Mouse (Mus musculus) hindbrain, postnatal 0 days (tissue): ENCODE data around the gene Zfp93. TPM values are rescaled to one million over a fixed set of nuclear protein-coding genes. Genes with fewer than 3 reads are reported as not detected.
A peak's percentile ranks its signal among the peaks of the same experiment; 100 is the strongest.

ENCODE experiments used
- ATAC-seq: fragments of 200-750 bp; cut with Nextera tagmentation; 2 replicates; pipeline ENCODE4 v1.8.0; 2017; ENCODE audit warnings: mild to moderate bottlenecking, moderate TSS enrichment, moderate library complexity
- DNase-seq: peaks from one replicate; pipeline ENCODE4 v3.0.0-alpha.2; 2015; ENCODE audit warnings: low spot score
- H3K27ac ChIP-seq: fragments of 300-500 bp; sonication (generic); 2 replicates; pipeline ENCODE4 v1.5.1; 2014; ENCODE audit warnings: mild to moderate bottlenecking
- H3K27me3 ChIP-seq: fragments of 300-500 bp; sonication (generic); 2 replicates; pipeline ENCODE4 v1.6.1; 2014; ENCODE audit warnings: low read length, mixed read lengths; ENCODE audit not compliant: insufficient read depth
- H3K36me3 ChIP-seq: fragments of 300-500 bp; sonication (generic); 2 replicates; pipeline ENCODE4 v1.6.1; 2014; ENCODE audit warnings: low read length, mixed read lengths; ENCODE audit not compliant: insufficient read depth
- H3K4me1 ChIP-seq: fragments of 300-500 bp; sonication (generic); 2 replicates; pipeline ENCODE4 v1.6.1; 2014; ENCODE audit warnings: antibody characterized with exemption, low read length, mixed read lengths; ENCODE audit not compliant: insufficient read depth
- H3K4me2 ChIP-seq: fragments of 300-500 bp; sonication (generic); 2 replicates; pipeline ENCODE4 v1.6.1; 2014; ENCODE audit warnings: low read depth, mild to moderate bottlenecking, low read length, moderate library complexity, mixed read lengths
- H3K4me3 ChIP-seq: fragments of 300-500 bp; sonication (generic); 2 replicates; pipeline ENCODE4 v1.5.1; 2014; ENCODE audit warnings: low read length
- H3K9ac ChIP-seq: fragments of 300-500 bp; sonication (generic); replicated peaks from 2 replicates; pipeline ENCODE4 v1.6.1; 2014; ENCODE audit warnings: mild to moderate bottlenecking, low read length, moderate library complexity, mixed read lengths
- H3K9me3 ChIP-seq: fragments of 300-500 bp; sonication (generic); 2 replicates; pipeline ENCODE4 v1.6.1; 2016; ENCODE audit warnings: low read length, mixed read lengths
- CTCF ChIP-seq: IDR thresholded peaks from 2 replicates; pipeline ENCODE4 v1.5.1; 2016; ENCODE audit warnings: antibody characterized with exemption, control low read depth, low read depth
- WGBS: fragments of 180-500 bp; shearing (Covaris S2); extraction: QIAGEN DNeasy Blood & Tissue Kit; methylation state at CpG from one replicate; pipeline ENCODE4 v1.1.7; 2014; 5-methylcytosine and 5-hydroxymethylcytosine counted together
- polyA plus RNA-seq: library from polyadenylated mRNA; unstranded; fragments of >200 nt; fragmentation: Nextera tagmentation; extraction: Ambion mirVana; gene quantifications from 2 replicates; pipeline ENCODE4 v1.2.1, GENCODE M21; 2015
- total RNA-seq: library from RNA; depleted of rRNA; stranded (reverse); fragments of >200 nt; gene quantifications from 2 replicates; pipeline ENCODE4 v1.2.3, GENCODE M21; 2014

Zfp93 gene
- total and polyA plus RNA-seq, 2 experiments from 2014 or later: 2.2 to 6.9 TPM

- 0 out of 2 replicates have a peak, but pooled peaks cover under 1% of the 10 kb centered on the region for H3K36me3 ChIP-seq
- H3K4me1 ChIP-seq: no peaks in the 10 kb centered on the region
- no peak overlapping the region for H3K9ac ChIP-seq
- DNase-seq (no peak), ATAC-seq (no peak)
- H3K9me3 ChIP-seq: no peaks in the 10 kb centered on the region
- no peak overlapping the region for H3K4me2 ChIP-seq
- H3K27ac ChIP-seq: no peak overlapping the region
- 61% methylated on average over 10 of the region's 10 CpGs for WGBS
- no peaks in the 10 kb centered on the region for H3K27me3 ChIP-seq
- no peak overlapping the region for H3K4me3 ChIP-seq
- no peak for TF ChIP-seq CTCF
Observed at GRCm38 (mm10) chr7:24280031-24280857, 10.0 kb downstream of the Zfp93 start.

- Histone ChIP-seq H3K27ac (no peak overlapping the region), H3K9me3 (no peaks in the 10 kb centered on the region), H3K4me2 (no peak overlapping the region), H3K36me3 (no peaks in the 10 kb centered on the region), H3K4me1 (no peaks in the 10 kb centered on the region), H3K27me3 (no peaks in the 10 kb centered on the region), H3K9ac (no peak overlapping the region), H3K4me3 (no peak overlapping the region)
- ATAC-seq (no peak), DNase-seq (no peak)
- 66% methylated on average over 4 of the region's 4 CpGs for WGBS
- TF ChIP-seq CTCF: no peak
Observed at GRCm38 (mm10) chr7:24280858-24281145, 10.6 kb downstream of the Zfp93 start.

- H3K27ac ChIP-seq: no peak overlapping the region
- peak; percentile 25 for TF ChIP-seq CTCF
- peaks cover 14% of the 10 kb centered on the region for H3K36me3 ChIP-seq
- H3K27me3 ChIP-seq: no peaks in the 10 kb centered on the region
- H3K9me3 ChIP-seq: no peaks in the 10 kb centered on the region
- no peak overlapping the region for H3K4me2 ChIP-seq
- DNase-seq: no peak
- WGBS: 48% methylated on average over 4 of the region's 4 CpGs
- no peak for ATAC-seq
- no peaks in the 10 kb centered on the region for H3K4me1 ChIP-seq
- H3K4me3 ChIP-seq: no peak overlapping the region
- H3K9ac ChIP-seq: no peak overlapping the region
Observed at GRCm38 (mm10) chr7:24286090-24286489, 15.9 kb downstream of the Zfp93 start.

GRCm38 (mm10) chr7:24286916-24287315, 16.7 kb downstream of the Zfp93 start:
- no peak for ATAC-seq
- Histone ChIP-seq H3K9ac (no peak overlapping the region), H3K4me2 (no peak overlapping the region), H3K27me3 (no peaks in the 10 kb centered on the region), H3K4me3 (no peak overlapping the region), H3K4me1 (no peaks in the 10 kb centered on the region), H3K27ac (no peak overlapping the region), H3K36me3 (peaks cover 23% of the 10 kb centered on the region), H3K9me3 (no peaks in the 10 kb centered on the region)
- no peak for DNase-seq
- TF ChIP-seq CTCF: no peak
- WGBS: 80% methylated on average over 4 of the region's 4 CpGs

- DNase-seq (no peak), ATAC-seq (no peak)
- Histone ChIP-seq H3K27me3 (no peaks in the 10 kb centered on the region), H3K4me1 (no peaks in the 10 kb centered on the region), H3K9me3 (no peaks in the 10 kb centered on the region), H3K36me3 (peaks cover 30% of the 10 kb centered on the region), H3K27ac (no peak overlapping the region), H3K9ac (no peak overlapping the region), H3K4me3 (no peak overlapping the region), H3K4me2 (no peak overlapping the region)
- WGBS: 82% methylated on average over 5 of the region's 5 CpGs
- no peak for TF ChIP-seq CTCF
Observed at GRCm38 (mm10) chr7:24287670-24288069, 17.4 kb downstream of the Zfp93 start.

GRCm38 (mm10) chr7:24288512-24288911, 18.3 kb downstream of the Zfp93 start:
- Histone ChIP-seq H3K36me3 (peaks cover 31% of the 10 kb centered on the region), H3K27ac (no peak overlapping the region), H3K9ac (no peak overlapping the region), H3K27me3 (no peaks in the 10 kb centered on the region), H3K4me1 (no peaks in the 10 kb centered on the region), H3K4me3 (no peak overlapping the region), H3K4me2 (no peak overlapping the region), H3K9me3 (no peaks in the 10 kb centered on the region)
- DNase-seq: no peak
- WGBS: 93% methylated on average over 6 of the region's 6 CpGs
- no peak for TF ChIP-seq CTCF
- ATAC-seq: 0 out of 2 replicates have a peak, but pooled peaks have one; percentile 19

- DNase-seq (no peak), ATAC-seq (no peak)
- Histone ChIP-seq H3K36me3 (peaks cover 46% of the 10 kb centered on the region), H3K9ac (no peak overlapping the region), H3K9me3 (no peaks in the 10 kb centered on the region), H3K27me3 (no peaks in the 10 kb centered on the region), H3K4me2 (no peak overlapping the region), H3K4me1 (no peaks in the 10 kb centered on the region), H3K27ac (no peak overlapping the region), H3K4me3 (no peak overlapping the region)
- no peak for TF ChIP-seq CTCF
- 100% methylated on average over 4 of the region's 4 CpGs for WGBS
Observed at GRCm38 (mm10) chr7:24290106-24290693, 20.0 kb downstream of the Zfp93 start.
